Mouse (Mus musculus) kidney, postnatal 0 days (tissue): Measurements from ENCODE around the gene Mt2. TPM values are rescaled to one million over a fixed set of nuclear protein-coding genes. Genes with fewer than 3 reads are reported as not detected.

ENCODE experiments used
- ATAC-seq: fragments of 200-750 bp; cut with Nextera tagmentation; replicated peaks from 2 replicates; pipeline ENCODE4 v1.8.0; 2017; ENCODE audit warnings: low read depth, moderate number of reproducible peaks, moderate TSS enrichment, moderate library complexity; ENCODE audit not compliant: low FRiP score
- DNase-seq: peaks from one replicate; pipeline ENCODE4 v3.0.0-alpha.2; 2016; ENCODE audit warnings: low spot score
- H3K27ac ChIP-seq: fragments of 300-500 bp; sonication (generic); 2 replicates; pipeline ENCODE4 v1.5.1; 2014; ENCODE audit warnings: mild to moderate bottlenecking
- H3K27me3 ChIP-seq: fragments of 300-500 bp; sonication (generic); 2 replicates; pipeline ENCODE4 v1.6.1; 2014; ENCODE audit warnings: low read length, mixed read lengths; ENCODE audit not compliant: insufficient read depth
- H3K36me3 ChIP-seq: fragments of 300-500 bp; sonication (generic); 2 replicates; pipeline ENCODE4 v1.6.1; 2014; ENCODE audit warnings: low read length, mixed read lengths; ENCODE audit not compliant: insufficient read depth
- H3K4me1 ChIP-seq: fragments of 300-500 bp; sonication (generic); replicated peaks from 2 replicates; pipeline ENCODE4 v1.6.1; 2014; ENCODE audit warnings: antibody characterized with exemption, low read length, mixed read lengths; ENCODE audit not compliant: insufficient read depth
- H3K4me2 ChIP-seq: fragments of 300-500 bp; sonication (generic); 2 replicates; pipeline ENCODE4 v1.6.1; 2014; ENCODE audit warnings: mild to moderate bottlenecking, low read length, moderate library complexity, mixed read lengths
- H3K4me3 ChIP-seq: fragments of 300-500 bp; sonication (generic); replicated peaks from 2 replicates; pipeline ENCODE4 v1.5.1; 2014; ENCODE audit warnings: low read depth, low read length
- H3K9ac ChIP-seq: fragments of 300-500 bp; sonication (generic); 2 replicates; pipeline ENCODE4 v1.6.1; 2014; ENCODE audit warnings: low read depth, low read length
- H3K9me3 ChIP-seq: fragments of 300-500 bp; sonication (generic); replicated peaks from 2 replicates; pipeline ENCODE4 v1.6.1; 2016; ENCODE audit warnings: low read length, inconsistent platforms, mixed read lengths
- CTCF ChIP-seq: IDR thresholded peaks from 2 replicates; pipeline ENCODE4 v1.5.1; 2016; ENCODE audit warnings: antibody characterized with exemption, low read depth, mild to moderate bottlenecking, moderate library complexity
- WGBS: fragments of 180-500 bp; shearing (Covaris S2); extraction: QIAGEN DNeasy Blood & Tissue Kit; methylation state at CpG from one replicate; pipeline ENCODE4 v1.1.7; 2014; 5-methylcytosine and 5-hydroxymethylcytosine counted together
- polyA plus RNA-seq: library from polyadenylated mRNA; unstranded; fragments of >200 nt; fragmentation: Nextera tagmentation; extraction: Ambion mirVana; gene quantifications from 2 replicates; pipeline ENCODE4 v1.2.1, GENCODE M21; 2015

Mt2 gene
- polyA plus RNA-seq, 1 experiment from 2014 or later: 98.3 TPM

DNA sequence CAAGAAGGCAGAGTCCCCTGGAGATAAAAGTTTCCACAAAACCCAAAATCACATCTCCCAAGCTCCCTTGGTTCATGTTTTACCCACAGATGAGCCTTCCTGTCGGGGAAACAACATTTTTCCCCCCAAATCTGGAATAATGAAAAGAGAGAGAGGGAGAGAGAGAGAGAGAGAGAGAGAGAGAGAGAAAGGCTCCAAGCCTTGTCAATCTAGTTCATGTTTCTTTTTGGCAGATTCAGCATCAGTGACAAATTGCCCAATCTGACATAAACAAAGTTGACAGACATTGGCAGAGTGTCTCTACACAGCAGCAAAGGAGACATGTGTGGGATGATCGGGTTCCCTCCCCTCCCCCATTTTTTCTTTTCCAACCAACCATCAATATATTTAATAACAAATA, 35.0 kb downstream of the Mt2 start:
- DNase-seq (no peak), ATAC-seq (no peak)
- Histone ChIP-seq H3K4me1 (no peaks in the 10 kb centered on the region), H3K4me2 (no peak overlapping the region), H3K9me3 (no peaks in the 10 kb centered on the region), H3K27me3 (no peaks in the 10 kb centered on the region), H3K9ac (no peak overlapping the region), H3K36me3 (no peaks in the 10 kb centered on the region), H3K27ac (no peak overlapping the region), H3K4me3 (no peak overlapping the region)
- WGBS: 70% methylated on average over 2 of the region's 2 CpGs
- no peak for TF ChIP-seq CTCF

DNA sequence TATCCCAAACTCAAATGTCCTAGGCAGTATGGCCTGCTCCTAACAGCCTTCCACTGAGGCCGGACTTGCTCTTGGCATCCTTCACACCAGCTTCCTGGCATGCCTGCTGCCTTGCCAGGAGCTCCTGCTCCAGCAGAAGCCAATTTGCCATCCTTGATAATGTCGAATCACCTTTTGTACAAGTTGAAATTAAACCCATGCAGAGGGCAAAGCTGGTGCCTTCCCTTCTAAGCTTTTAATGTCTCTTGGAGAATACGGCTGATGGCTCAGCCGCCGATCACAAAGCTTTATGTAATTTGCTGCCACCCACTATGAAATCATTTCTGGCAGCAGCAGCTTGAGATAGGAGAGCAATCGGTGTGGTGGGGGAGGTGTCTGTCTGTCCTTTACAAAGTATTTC, 37.2 kb downstream of the Mt2 start:
- H3K9ac ChIP-seq: no peak overlapping the region
- ATAC-seq (no peak), DNase-seq (no peak)
- H3K4me2 ChIP-seq: no peak overlapping the region
- no peaks in the 10 kb centered on the region for H3K4me1 ChIP-seq
- no peak overlapping the region for H3K4me3 ChIP-seq
- no peak for TF ChIP-seq CTCF
- H3K9me3 ChIP-seq: no peaks in the 10 kb centered on the region
- no peaks in the 10 kb centered on the region for H3K36me3 ChIP-seq
- no peak overlapping the region for H3K27ac ChIP-seq
- H3K27me3 ChIP-seq: no peaks in the 10 kb centered on the region
- WGBS: 81% methylated on average over 6 of the region's 6 CpGs

DNA sequence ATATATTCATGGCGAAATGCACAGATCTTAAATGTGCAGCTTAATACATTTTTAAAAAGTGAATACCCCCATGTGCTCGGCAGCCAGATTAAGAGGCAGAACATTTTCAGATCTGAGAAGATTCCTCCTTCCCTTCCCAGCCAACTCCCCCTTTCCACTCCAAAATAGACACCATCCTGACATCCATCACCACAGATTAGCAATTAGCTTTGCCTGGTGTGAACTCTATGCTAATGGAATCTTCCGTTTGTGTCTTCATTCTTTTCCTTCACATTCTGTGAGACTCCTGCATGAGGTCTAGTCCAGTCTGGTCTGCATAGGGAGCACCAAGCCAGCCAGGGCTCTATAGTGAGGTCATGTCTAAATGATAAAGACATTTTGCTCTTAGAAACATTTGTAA, 37.8 kb downstream of the Mt2 start:
- TF ChIP-seq CTCF: no peak
- no peaks in the 10 kb centered on the region for H3K9me3 ChIP-seq
- no peak overlapping the region for H3K4me2 ChIP-seq
- H3K4me1 ChIP-seq: no peaks in the 10 kb centered on the region
- WGBS: 82% methylated on average over 3 of the region's 3 CpGs
- H3K36me3 ChIP-seq: no peaks in the 10 kb centered on the region
- DNase-seq (no peak), ATAC-seq (no peak)
- H3K27ac ChIP-seq: no peak overlapping the region
- H3K4me3 ChIP-seq: no peak overlapping the region
- H3K27me3 ChIP-seq: no peaks in the 10 kb centered on the region
- no peak overlapping the region for H3K9ac ChIP-seq

GRCm38 (mm10) chr8:94213819-94214218, 41.4 kb downstream of the Mt2 start:
- 62% methylated on average over 6 of the region's 6 CpGs for WGBS
- Histone ChIP-seq H3K4me1 (no peaks in the 10 kb centered on the region), H3K4me3 (no peak overlapping the region), H3K9ac (no peak overlapping the region), H3K4me2 (peak overlapping the region; percentile 43), H3K9me3 (no peaks in the 10 kb centered on the region), H3K27me3 (no peaks in the 10 kb centered on the region), H3K27ac (no peak overlapping the region), H3K36me3 (no peaks in the 10 kb centered on the region)
- TF ChIP-seq CTCF: no peak
- no peak for DNase-seq
- ATAC-seq: no peak

GRCm38 (mm10) chr8:94214252-94215173, 42.0 kb downstream of the Mt2 start, which contains the start of gene Nup93:
TSS of gene Nup93 (plus strand) at chr8:94214564.
- no peaks in the 10 kb centered on the region for H3K4me1 ChIP-seq
- ATAC-seq (peak; percentile 96), DNase-seq (peak; percentile 98)
- H3K27ac ChIP-seq: peak within 1 kb of the TSS; percentile 37; the same call in 1 of the 2 replicates
- H3K4me3 ChIP-seq: peak within 1 kb of the TSS; percentile 53
- TF ChIP-seq CTCF: no peak
- peak within 1 kb of the TSS; percentile 63 for H3K4me2 ChIP-seq
- H3K9ac ChIP-seq: peak within 1 kb of the TSS; percentile 64
- no peaks in the 10 kb centered on the region for H3K36me3 ChIP-seq
- WGBS: under 1% methylated on average over 68 of the region's 68 CpGs
- H3K27me3 ChIP-seq: no peaks in the 10 kb centered on the region
- H3K9me3 ChIP-seq: no peaks in the 10 kb centered on the region

Other genes with a start within 250 kb of the Mt2 start
- 65.8 and 71.7 TPM in 2 replicates for gene Amfr, start 159.8 kb upstream of the Mt2 start, polyA plus RNA-seq
- gene Nudt21, start 135.6 kb upstream of the Mt2 start, polyA plus RNA-seq: 106 TPM in 2 replicates
- gene Ogfod1, start 135.5 kb upstream of the Mt2 start, polyA plus RNA-seq: 5.8 and 6.1 TPM in 2 replicates
- 14.2 and 15.7 TPM in 2 replicates for gene Bbs2, start 73.7 kb upstream of the Mt2 start, polyA plus RNA-seq
- not detected in 2 replicates for gene Mt4, start 35.5 kb upstream of the Mt2 start, polyA plus RNA-seq
- gene Mt3, start 20.1 kb upstream of the Mt2 start, polyA plus RNA-seq: 2.2 and 2.7 TPM in 2 replicates
- 499 and 556 TPM in 2 replicates for gene Mt1, start 6.4 kb downstream of the Mt2 start, polyA plus RNA-seq
- 45.0 and 53.6 TPM in 2 replicates for gene Nup93, start 41.9 kb downstream of the Mt2 start, polyA plus RNA-seq
- 44.6 and 45.6 TPM in 2 replicates for gene Slc12a3, start 156.5 kb downstream of the Mt2 start, polyA plus RNA-seq
- gene Herpud1, start 213.8 kb downstream of the Mt2 start, polyA plus RNA-seq: 95.8 and 100 TPM in 2 replicates